Mouse (Mus musculus) liver, adult 2 months (tissue): Measurements from ENCODE around the gene Phf13.

ENCODE experiments used
- CTCF ChIP-seq: fragments of 200-500 bp; IDR thresholded peaks from 2 replicates; pipeline ENCODE4 v1.5.1; 2011; ENCODE audit warnings: low read depth, low read length, control low read depth
- POLR2A ChIP-seq: fragments of 200-500 bp; IDR thresholded peaks from 2 replicates; pipeline ENCODE4 v1.6.1; 2011; ENCODE audit warnings: low read length, control low read depth; ENCODE audit not compliant: insufficient read depth; ENCODE audit errors: extremely low read depth

DNA sequence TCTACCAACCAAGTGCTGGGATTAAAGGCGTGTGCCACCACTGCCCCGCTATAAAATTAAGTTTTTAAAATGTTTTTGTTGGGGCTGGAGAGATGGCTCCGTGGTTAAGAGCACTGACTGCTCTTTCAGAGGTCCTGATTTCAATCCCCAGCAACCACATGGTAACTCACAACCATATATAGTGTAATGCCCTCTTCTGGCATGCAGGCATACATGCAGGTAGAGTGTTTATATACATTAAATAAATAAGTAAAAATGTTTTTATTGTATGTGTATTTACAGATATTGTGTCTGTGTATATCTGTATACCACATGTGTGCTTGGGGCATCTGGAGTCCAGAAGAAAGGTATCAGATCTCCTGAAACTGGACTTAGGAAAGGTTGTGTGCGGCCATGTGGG is 5.3 kb upstream of the Phf13 start:
- TF ChIP-seq CTCF (no peak), POLR2A (no peak)
